Mouse (Mus musculus) intestine, embryonic 16.5 days (tissue): ENCODE data around the gene Mcl1. TPM values are rescaled to one million over a fixed set of nuclear protein-coding genes. Genes with fewer than 3 reads are reported as not detected.

ENCODE experiments used
- ATAC-seq: fragments of 200-750 bp; cut with Nextera tagmentation; 2 replicates; pipeline ENCODE4 v1.8.0; 2017; ENCODE audit warnings: moderate TSS enrichment, moderate library complexity
- H3K27ac ChIP-seq: fragments of 300-500 bp; sonication (generic); 2 replicates; pipeline ENCODE4 v1.5.1; 2014; ENCODE audit warnings: mild to moderate bottlenecking, low read length
- H3K27me3 ChIP-seq: fragments of 300-500 bp; sonication (generic); replicated peaks from 2 replicates; pipeline ENCODE4 v1.6.1; 2014; ENCODE audit warnings: low read length, control low read depth, mixed read lengths; ENCODE audit not compliant: control insufficient read depth, insufficient read depth
- H3K36me3 ChIP-seq: fragments of 300-500 bp; sonication (generic); 2 replicates; pipeline ENCODE4 v1.6.1; 2014; ENCODE audit warnings: low read length, control low read depth; ENCODE audit not compliant: control insufficient read depth, insufficient read depth
- H3K4me1 ChIP-seq: fragments of 300-500 bp; sonication (generic); 2 replicates; pipeline ENCODE4 v1.6.1; 2014; ENCODE audit warnings: low read length, control low read depth, mixed read lengths; ENCODE audit not compliant: control insufficient read depth, insufficient read depth
- H3K4me2 ChIP-seq: fragments of 300-500 bp; sonication (generic); 2 replicates; pipeline ENCODE4 v1.6.1; 2014; ENCODE audit warnings: low read depth, low read length, control low read depth
- H3K4me3 ChIP-seq: fragments of 300-500 bp; sonication (generic); 2 replicates; pipeline ENCODE4 v1.5.1; 2014; ENCODE audit warnings: mild to moderate bottlenecking, low read length
- H3K9ac ChIP-seq: fragments of 300-500 bp; sonication (generic); 2 replicates; pipeline ENCODE4 v1.6.1; 2014; ENCODE audit warnings: low read depth, low read length
- H3K9me3 ChIP-seq: fragments of 300-500 bp; sonication (generic); 2 replicates; pipeline ENCODE4 v1.6.1; 2016; ENCODE audit warnings: low read length, control low read depth; ENCODE audit not compliant: control insufficient read depth
- WGBS: fragments of 180-500 bp; shearing (Covaris S2); extraction: QIAGEN DNeasy Blood & Tissue Kit; methylation state at CpG from one replicate; pipeline ENCODE4 v1.1.7; 2014; 5-methylcytosine and 5-hydroxymethylcytosine counted together
- polyA plus RNA-seq: library from polyadenylated mRNA; unstranded; fragments of >200 nt; fragmentation: Nextera tagmentation; extraction: Ambion mirVana; gene quantifications from 2 replicates; pipeline ENCODE4 v1.2.1, GENCODE M21; 2015

Gene Mcl1
- polyA plus RNA-seq, 1 experiment from 2014 or later: 14.7 TPM

GRCm38 (mm10) chr3:95695796-95696195 is 37.2 kb downstream of the Mcl1 start:
- Histone ChIP-seq H3K4me1 (peaks cover 28% of the 10 kb centered on the region; the same call in 1 of the 2 replicates), H3K27ac (no peak overlapping the region), H3K27me3 (no peaks in the 10 kb centered on the region), H3K9me3 (no peaks in the 10 kb centered on the region), H3K4me2 (no peak overlapping the region), H3K4me3 (no peak overlapping the region), H3K36me3 (no peaks in the 10 kb centered on the region), H3K9ac (no peak overlapping the region)
- ATAC-seq: no peak
- 41% methylated on average over 3 of the region's 3 CpGs for WGBS

GRCm38 (mm10) chr3:95696360-95696759 is 37.8 kb downstream of the Mcl1 start:
- 19% methylated on average over 7 of the region's 7 CpGs for WGBS
- H3K27me3 ChIP-seq: no peaks in the 10 kb centered on the region
- peaks cover 34% of the 10 kb centered on the region for H3K4me1 ChIP-seq
- H3K4me2 ChIP-seq: no peak overlapping the region
- no peaks in the 10 kb centered on the region for H3K36me3 ChIP-seq
- H3K4me3 ChIP-seq: no peak overlapping the region
- no peak overlapping the region for H3K9ac ChIP-seq
- ATAC-seq: no peak
- H3K9me3 ChIP-seq: no peaks in the 10 kb centered on the region
- no peak overlapping the region for H3K27ac ChIP-seq

GRCm38 (mm10) chr3:95698286-95698685 is 39.7 kb downstream of the Mcl1 start:
- Histone ChIP-seq H3K27ac (no peak overlapping the region), H3K36me3 (no peaks in the 10 kb centered on the region), H3K4me2 (no peak overlapping the region), H3K4me1 (peaks cover 41% of the 10 kb centered on the region), H3K9me3 (no peaks in the 10 kb centered on the region), H3K9ac (no peak overlapping the region), H3K4me3 (no peak overlapping the region), H3K27me3 (no peaks in the 10 kb centered on the region)
- no peak for ATAC-seq
- 94% methylated on average over 4 of the region's 4 CpGs for WGBS

- Histone ChIP-seq H3K4me1 (peaks cover 32% of the 10 kb centered on the region), H3K27ac (no peak overlapping the region), H3K27me3 (no peaks in the 10 kb centered on the region), H3K36me3 (no peaks in the 10 kb centered on the region), H3K9ac (peak overlapping the region; percentile 15; the same call in 1 of the 2 replicates), H3K4me2 (no peak overlapping the region), H3K9me3 (no peaks in the 10 kb centered on the region), H3K4me3 (no peak overlapping the region)
- 71% methylated on average over 6 of the region's 6 CpGs for WGBS
- ATAC-seq: no peak
These were observed 41.7 kb downstream of the Mcl1 start for GRCm38 (mm10) chr3:95700233-95700681.

- Histone ChIP-seq H3K27ac (peak overlapping the region; percentile 75), H3K9ac (no peak overlapping the region), H3K9me3 (no peaks in the 10 kb centered on the region), H3K4me2 (no peak overlapping the region), H3K4me3 (no peak overlapping the region), H3K36me3 (no peaks in the 10 kb centered on the region), H3K27me3 (no peaks in the 10 kb centered on the region), H3K4me1 (peaks cover 29% of the 10 kb centered on the region)
- no peak for ATAC-seq
- WGBS: 75% methylated on average over 2 of the region's 2 CpGs
These were observed 42.5 kb downstream of the Mcl1 start for GRCm38 (mm10) chr3:95701085-95701484.

- H3K4me1 ChIP-seq: peaks cover 22% of the 10 kb centered on the region
- no peaks in the 10 kb centered on the region for H3K27me3 ChIP-seq
- peak overlapping the region; percentile 66 for H3K9ac ChIP-seq
- H3K36me3 ChIP-seq: no peaks in the 10 kb centered on the region
- H3K4me3 ChIP-seq: peak overlapping the region; percentile 30
- H3K9me3 ChIP-seq: no peaks in the 10 kb centered on the region
- peak overlapping the region; percentile 79 for H3K4me2 ChIP-seq
- 6% methylated on average over 24 of the region's 24 CpGs for WGBS
- peak overlapping the region; percentile 75 for H3K27ac ChIP-seq
- peak; percentile 97 for ATAC-seq
These were observed 43.4 kb downstream of the Mcl1 start for GRCm38 (mm10) chr3:95701877-95702540.

- Histone ChIP-seq H3K27me3 (no peaks in the 10 kb centered on the region), H3K27ac (no peak overlapping the region), H3K9me3 (no peaks in the 10 kb centered on the region), H3K4me2 (no peak overlapping the region), H3K4me1 (peaks cover 22% of the 10 kb centered on the region), H3K36me3 (no peaks in the 10 kb centered on the region), H3K9ac (no peak overlapping the region), H3K4me3 (no peak overlapping the region)
- no peak for ATAC-seq
- whole genome bisulfite sequencing: 88% methylated on average over 3 of the region's 3 CpGs
These were observed 44.7 kb downstream of the Mcl1 start for GRCm38 (mm10) chr3:95703276-95703675.

GRCm38 (mm10) chr3:95704612-95705011 is 46.0 kb downstream of the Mcl1 start:
- H3K27me3 ChIP-seq: no peaks in the 10 kb centered on the region
- 85% methylated on average over 4 of the region's 4 CpGs for WGBS
- no peaks in the 10 kb centered on the region for H3K36me3 ChIP-seq
- no peak overlapping the region for H3K9ac ChIP-seq
- ATAC-seq: no peak
- H3K4me3 ChIP-seq: no peak overlapping the region
- no peak overlapping the region for H3K27ac ChIP-seq
- peaks cover 22% of the 10 kb centered on the region for H3K4me1 ChIP-seq
- no peak overlapping the region for H3K4me2 ChIP-seq
- no peaks in the 10 kb centered on the region for H3K9me3 ChIP-seq

- WGBS: 87% methylated on average over 4 of the region's 4 CpGs
- ATAC-seq: no peak
- no peak overlapping the region for H3K27ac ChIP-seq
- no peak overlapping the region for H3K4me2 ChIP-seq
- no peak overlapping the region for H3K9ac ChIP-seq
- H3K27me3 ChIP-seq: no peaks in the 10 kb centered on the region
- H3K4me1 ChIP-seq: peaks cover 7% of the 10 kb centered on the region; the same call in 1 of the 2 replicates
- H3K9me3 ChIP-seq: no peaks in the 10 kb centered on the region
- H3K4me3 ChIP-seq: no peak overlapping the region
- no peaks in the 10 kb centered on the region for H3K36me3 ChIP-seq
These were observed 47.7 kb downstream of the Mcl1 start for GRCm38 (mm10) chr3:95706273-95706672.

GRCm38 (mm10) chr3:95707497-95707896 is 48.9 kb downstream of the Mcl1 start:
- Histone ChIP-seq H3K9ac (no peak overlapping the region), H3K4me2 (no peak overlapping the region), H3K9me3 (no peaks in the 10 kb centered on the region), H3K27ac (no peak overlapping the region), H3K36me3 (no peaks in the 10 kb centered on the region), H3K27me3 (no peaks in the 10 kb centered on the region), H3K4me3 (no peak overlapping the region), H3K4me1 (no peaks in the 10 kb centered on the region)
- no peak for ATAC-seq
- 88% methylated on average over 7 of the region's 7 CpGs for WGBS
